22 mouse cellular contexts compared by ENCODE assay signal in the genomic region with DNA sequence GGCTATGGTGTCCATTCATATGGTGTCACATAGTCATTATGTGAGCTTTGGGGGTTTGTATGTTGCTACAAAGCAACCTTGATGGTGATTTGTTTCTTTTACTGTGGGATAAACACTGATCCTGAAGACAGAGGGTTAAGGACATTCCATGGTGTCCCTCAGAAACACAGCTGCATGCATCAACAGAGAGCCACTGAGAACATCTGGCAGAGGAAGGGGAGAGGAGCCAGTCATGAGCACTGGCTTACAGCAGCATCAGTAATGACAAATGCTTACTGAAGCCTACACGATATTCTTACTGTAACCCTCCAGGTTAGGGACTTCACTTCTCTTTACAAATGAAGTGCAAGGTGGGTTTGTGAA. TPM values are rescaled to one million over a fixed set of nuclear protein-coding genes. Genes with fewer than 3 reads are reported as not detected.
DNase-seq lines count a peak whose midpoint lies in the region; ATAC-seq and TF ChIP-seq lines count a peak whose summit lies in the region.
"Had no signal": no experiment of that assay in that cellular context is flagged by ENCODE, and none has a peak within 500 bp of the region (broad histone marks: within the 10 kb centered on the region; RNA-seq: fewer than 3 reads in every experiment).

No protein-coding gene starts in this region.

- DNase-seq in heart, postnatal 14 days, result no peak
- peak; percentile 1 for DNase-seq in kidney, adult 18-20 months
- no peak for DNase-seq in kidney, postnatal 14 days
- DNase-seq in thymus, postnatal 25 days, result no peak
- DNase-seq: adrenal gland, postnatal 10 days; cerebellum, adult 9-10 months; gastrocnemius, postnatal 25 days; kidney, adult 9 months; liver; right cerebral cortex, postnatal 14 days; thymus, adult 2 months had no signal

- H3K36me3 ChIP-seq in heart, embryonic 12.5 days, result no peaks in the 10 kb centered on the region
- H3K36me3 ChIP-seq in midbrain, embryonic 12.5 days, result no peaks in the 10 kb centered on the region
- H3K36me3 ChIP-seq in midbrain, embryonic 16.5 days (ENCODE audit: control insufficient read depth, insufficient read depth, low read length), result 0 out of 2 replicates have a peak, but pooled peaks cover 3% of the 10 kb centered on the region
- no peaks in the 10 kb centered on the region for H3K36me3 ChIP-seq in myocyte (ENCODE audit: control insufficient read depth, insufficient read depth)
- H3K36me3 ChIP-seq: hindbrain, embryonic 12.5 days; liver, embryonic 15.5 days had no signal

- H3K27me3 ChIP-seq in heart, embryonic 12.5 days (replicated peaks), result no peaks in the 10 kb centered on the region
- H3K27me3 ChIP-seq in midbrain, embryonic 12.5 days, result no peaks in the 10 kb centered on the region
- H3K27me3 ChIP-seq in midbrain, embryonic 16.5 days (ENCODE audit: control insufficient read depth, insufficient read depth, low read depth, low read length), result no peaks in the 10 kb centered on the region
- H3K27me3 ChIP-seq in myocyte (ENCODE audit: control insufficient read depth, insufficient read depth, insufficient read length), result no peaks in the 10 kb centered on the region
- H3K27me3 ChIP-seq: hindbrain, embryonic 12.5 days; liver, embryonic 15.5 days; neural tube, embryonic 12.5 days had no signal

- peaks cover 83% of the 10 kb centered on the region for H3K79me2 ChIP-seq in myocyte (ENCODE audit: control insufficient read depth, insufficient read depth)

- H3K27ac ChIP-seq in heart, embryonic 12.5 days (ENCODE audit: poor library complexity, severe bottlenecking), result peak overlapping the region; percentile 82; the same call in 1 of the 2 replicates
- H3K27ac ChIP-seq in midbrain, embryonic 12.5 days (replicated peaks), result no peak overlapping the region
- H3K27ac ChIP-seq in midbrain, embryonic 16.5 days (ENCODE audit: low read length), result no peak overlapping the region
- H3K27ac ChIP-seq: hindbrain, embryonic 12.5 days; limb, embryonic 10.5 days; liver, embryonic 15.5 days; neural tube, embryonic 12.5 days had no signal

- 70% methylated on average over 1 of the region's 1 CpGs for WGBS in heart, embryonic 12.5 days
- 86% methylated on average over 1 of the region's 1 CpGs for WGBS in midbrain, embryonic 12.5 days
- 75% methylated on average over 1 of the region's 1 CpGs for WGBS in midbrain, embryonic 16.5 days

- peaks cover 65% of the 10 kb centered on the region for H3K4me1 ChIP-seq in heart, embryonic 12.5 days (replicated peaks)
- peaks cover 24% of the 10 kb centered on the region for H3K4me1 ChIP-seq in midbrain, embryonic 12.5 days
- peaks cover 13% of the 10 kb centered on the region for H3K4me1 ChIP-seq in midbrain, embryonic 16.5 days (ENCODE audit: control insufficient read depth, insufficient read depth, low read length)

- intact Hi-C loops in heart, postnatal 14 days (cut with DNase I), result loop anchor here (2.0 kb wide), 1 partner anchor 23 kb away; a partner anchor contains a TSS

- H3K9me3 ChIP-seq in heart, embryonic 12.5 days (replicated peaks), result no peaks in the 10 kb centered on the region
- no peaks in the 10 kb centered on the region for H3K9me3 ChIP-seq in midbrain, embryonic 12.5 days
- H3K9me3 ChIP-seq in midbrain, embryonic 16.5 days (replicated peaks; ENCODE audit: control insufficient read depth, low read length, poor library complexity, severe bottlenecking), result no peaks in the 10 kb centered on the region
- H3K9me3 ChIP-seq: hindbrain, embryonic 12.5 days; limb, embryonic 10.5 days; liver, embryonic 15.5 days; neural tube, embryonic 12.5 days had no signal

- ATAC-seq in heart, embryonic 12.5 days (ENCODE audit: insufficient number of reproducible peaks, low FRiP score), result no peak
- peak; percentile 32; the same call in 1 of the 2 replicates for ATAC-seq in midbrain, embryonic 12.5 days (ENCODE audit: low FRiP score, low read depth)
- ATAC-seq in midbrain, embryonic 16.5 days, result no peak
- ATAC-seq: forebrain, embryonic 16.5 days had no signal

- H3K4me2 ChIP-seq in heart, embryonic 12.5 days, result no peak overlapping the region
- H3K4me2 ChIP-seq in midbrain, embryonic 12.5 days (replicated peaks), result no peak overlapping the region
- H3K4me2 ChIP-seq in midbrain, embryonic 16.5 days (ENCODE audit: low read length), result no peak overlapping the region
- peak overlapping the region; percentile 64 for H3K4me2 ChIP-seq in myocyte (ENCODE audit: low read depth)
- H3K4me2 ChIP-seq: heart, embryonic 11.5 days; hindbrain, embryonic 12.5 days; liver, embryonic 15.5 days; midbrain, embryonic 11.5 days; neural tube, embryonic 12.5 days had no signal

- no peak overlapping the region for H3K4me3 ChIP-seq in heart, embryonic 12.5 days
- no peak overlapping the region for H3K4me3 ChIP-seq in midbrain, embryonic 12.5 days
- no peak overlapping the region for H3K4me3 ChIP-seq in midbrain, embryonic 16.5 days (ENCODE audit: low read depth, low read length)
- H3K4me3 ChIP-seq in myocyte, result no peak overlapping the region
- H3K4me3 ChIP-seq: hindbrain, embryonic 12.5 days; limb, embryonic 10.5 days; liver, embryonic 15.5 days; neural tube, embryonic 12.5 days had no signal

- TF ChIP-seq POLR2A in myocyte (IDR thresholded peaks at IDR 0.05; ENCODE audit: insufficient read length, low read depth), result no peak

- H3K9ac ChIP-seq in heart, embryonic 12.5 days, result no peak overlapping the region
- no peak overlapping the region for H3K9ac ChIP-seq in midbrain, embryonic 12.5 days (replicated peaks)
- no peak overlapping the region for H3K9ac ChIP-seq in midbrain, embryonic 16.5 days (ENCODE audit: low read depth, low read length)
- H3K9ac ChIP-seq: hindbrain, embryonic 12.5 days; liver, embryonic 15.5 days; neural tube, embryonic 12.5 days had no signal

- H3ac ChIP-seq in myocyte (ENCODE audit: control insufficient read depth, insufficient read length), result no peak overlapping the region

TF ChIP-seq in myocyte, 11 proteins besides CTCF, POLR2A, EP300 and RAD21:
- TF ChIP-seq SRF (IDR thresholded peaks at IDR 0.05; ENCODE audit: control insufficient read depth, insufficient read length, low read depth) (no peak), USF1 (IDR thresholded peaks at IDR 0.05; ENCODE audit: low read depth) (no peak), TCF12 (IDR thresholded peaks at IDR 0.05; ENCODE audit: insufficient read depth, poor library complexity, severe bottlenecking) (no peak), MYOG (IDR thresholded peaks at IDR 0.05; ENCODE audit: control insufficient read depth in 1 of 3, insufficient read depth in 1 of 3, insufficient read length in 2 of 3, low read depth in 2 of 3) (no peak), REST (IDR thresholded peaks at IDR 0.05; ENCODE audit: insufficient read depth, insufficient read length) (no peak), TCF3 (IDR thresholded peaks at IDR 0.05; ENCODE audit: insufficient read length, low read depth) (no peak), CEBPB (IDR thresholded peaks at IDR 0.05; ENCODE audit: insufficient read depth, poor library complexity, severe bottlenecking) (no peak), E2F4 (IDR thresholded peaks at IDR 0.05; ENCODE audit: insufficient read depth) (no peak), POLR2AphosphoS2 (IDR thresholded peaks at IDR 0.05; ENCODE audit: insufficient read length, low read depth) (no peak), MYOD1 (IDR thresholded peaks at IDR 0.05; ENCODE audit: control insufficient read depth in 1 of 3, insufficient read length in 2 of 3, low read depth in 2 of 3) (no peak), MAX (IDR thresholded peaks at IDR 0.05; ENCODE audit: low read depth) (no peak)

RNA-seq across cellular contexts. Expression of a gene that starts 24.1 kb away (rescaled TPM):
- polyA plus RNA-seq in heart, embryonic 12.5 days (2016; fragmentation: Nextera tagmentation; extraction: Ambion mirVana), result 202 and 216 TPM in 2 replicates
- 100 to 1,000 TPM; 184 to 199 TPM for total RNA-seq in heart, postnatal 14 days (2021)
- 218 and 220 TPM in 2 replicates for polyA plus RNA-seq in midbrain, embryonic 12.5 days (2016; fragmentation: Nextera tagmentation; extraction: Ambion mirVana)
- polyA plus RNA-seq in midbrain, embryonic 16.5 days (2015; fragmentation: Nextera tagmentation; extraction: Ambion mirVana), result 436 and 470 TPM in 2 replicates
- 207 TPM for polyA plus RNA-seq in myocyte (2012; fragmentation: generic; extraction: Trizol)
